18 mouse cellular contexts compared by ENCODE assay signal in genomic region chr7:139777243-139777642, GRCm38 (mm10). TPM values are rescaled to one million over a fixed set of nuclear protein-coding genes. Genes with fewer than 3 reads are reported as not detected.
"Had no signal": no experiment of that assay in that cellular context is flagged by ENCODE, and none has a peak within 500 bp of the region (broad histone marks: within the 10 kb centered on the region; RNA-seq: fewer than 3 reads in every experiment).

No protein-coding gene starts in this region.

- H3K9me3 ChIP-seq: limb, embryonic 12.5 days; liver, embryonic 13.5 days; midbrain, embryonic 10.5 days; neural tube, embryonic 15.5 days had no signal

- ATAC-seq: intestine, postnatal 0 days; liver, postnatal 0 days had no signal

- H3K36me3 ChIP-seq: limb, embryonic 12.5 days; liver, embryonic 13.5 days; midbrain, embryonic 10.5 days; neural tube, embryonic 15.5 days had no signal

- H3K9ac ChIP-seq: limb, embryonic 12.5 days; liver, embryonic 13.5 days; liver, postnatal 0 days; neural tube, embryonic 15.5 days had no signal

- H3K4me1 ChIP-seq: limb, embryonic 12.5 days; liver, embryonic 13.5 days; neural tube, embryonic 15.5 days had no signal

- H3K27ac ChIP-seq: layer of hippocampus, adult 2 months; limb, embryonic 12.5 days; liver, embryonic 13.5 days; midbrain, embryonic 10.5 days; neural tube, embryonic 15.5 days had no signal

- H3K27me3 ChIP-seq: limb, embryonic 12.5 days; liver, embryonic 13.5 days; neural tube, embryonic 15.5 days had no signal

- DNase-seq: liver; liver, embryonic 13.5 days; liver, postnatal 0 days; lung, postnatal 36 days; midbrain, embryonic 14.5 days; right cerebral cortex, adult 18-20 months; right cerebral cortex, postnatal 4 days; spleen, adult 18-20 months; thymus, adult 2 months; thymus, postnatal 25 days had no signal

- H3K4me3 ChIP-seq: layer of hippocampus, adult 2 months; limb, embryonic 12.5 days; liver, embryonic 13.5 days; midbrain, embryonic 10.5 days; myocyte; neural tube, embryonic 15.5 days had no signal

- H3K4me2 ChIP-seq: limb, embryonic 12.5 days; liver, embryonic 13.5 days; neural tube, embryonic 15.5 days had no signal

RNA-seq across cellular contexts. Expression of gene Adgra1, which starts 56.7 kb away (rescaled TPM):
- total RNA-seq: megakaryocyte progenitor cell, adult 5-6 weeks had no signal
- polyA plus RNA-seq: limb, embryonic 12.5 days; liver, embryonic 13.5 days; liver, postnatal 0 days; lung, embryonic 16.5 days had no signal
